22 mouse cellular contexts compared by ENCODE assay signal in the genomic region with DNA sequence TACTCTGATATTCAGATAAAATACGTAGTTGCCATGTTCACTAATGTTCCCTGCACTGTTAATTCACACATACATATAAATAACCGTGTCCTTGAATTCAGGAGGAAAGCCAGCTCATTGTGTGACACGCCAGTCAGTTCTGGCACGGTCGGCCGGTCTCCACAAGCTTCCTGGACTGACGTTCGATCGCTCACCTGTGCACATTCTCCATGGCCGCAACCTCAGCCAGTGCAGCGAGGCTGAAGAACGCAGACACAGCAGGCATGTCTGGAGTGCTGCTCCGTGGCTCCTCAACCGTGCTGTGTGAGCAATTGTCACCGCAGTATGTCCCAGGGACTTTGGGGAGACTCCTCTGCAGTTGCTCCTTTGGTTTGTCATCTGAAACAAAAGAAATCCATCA.
DNase-seq lines count a peak whose midpoint lies in the region; ATAC-seq and TF ChIP-seq lines count a peak whose summit lies in the region.
"Had no signal": no experiment of that assay in that cellular context is flagged by ENCODE, and none has a peak within 500 bp of the region (broad histone marks: within the 10 kb centered on the region; RNA-seq: fewer than 3 reads in every experiment).

No protein-coding gene starts in this region.

- H3K4me1 ChIP-seq in kidney, adult 2 months (ENCODE audit: control insufficient read depth, insufficient read depth, low read length): 0 out of 2 replicates have a peak, but pooled peaks cover 3% of the 10 kb centered on the region
- H3K4me1 ChIP-seq: embryonic facial prominence, embryonic 12.5 days; embryonic facial prominence, embryonic 15.5 days; hindbrain, embryonic 12.5 days had no signal

- no peak for DNase-seq in cerebellum, adult 11-12 months
- peak; percentile 30 to 46 for DNase-seq in cerebellum, postnatal 25 days
- no peak for DNase-seq in cerebellum, postnatal 4 days (ENCODE audit: low spot score in 2 of 2)
- peak; percentile 14 for DNase-seq in kidney, adult 2 months
- no peak for DNase-seq in kidney, adult 11 months
- DNase-seq in kidney, postnatal 4 days: peak; percentile 15 to 34
- DNase-seq in kidney, adult 18-20 months: no peak
- DNase-seq: adrenal gland, postnatal 10 days; adrenal gland, postnatal 36 days; forebrain, postnatal 0 days; gastrocnemius, adult 2 months; gastrocnemius, postnatal 14 days; heart, adult 11 months had no signal

- no peaks in the 10 kb centered on the region for H3K27me3 ChIP-seq in kidney, adult 2 months (replicated peaks; ENCODE audit: control insufficient read depth, insufficient read depth, low read length)
- H3K27me3 ChIP-seq: embryonic facial prominence, embryonic 12.5 days; embryonic facial prominence, embryonic 15.5 days; hindbrain, embryonic 12.5 days; Patski had no signal

- ATAC-seq in cerebellum, adult (ENCODE audit: insufficient number of reproducible peaks, low FRiP score, low TSS enrichment): peak; percentile 56; the same call in 1 of the 2 replicates
- ATAC-seq: forebrain, embryonic 14.5 days; forebrain, postnatal 0 days; hindbrain, postnatal 0 days; inflammation-experienced regulatory T-cells, adult 6 months; intestine, embryonic 16.5 days; Patski had no signal

- H3K27ac ChIP-seq in kidney, adult 2 months (ENCODE audit: insufficient read depth, low read depth, low read length): no peak overlapping the region
- H3K27ac ChIP-seq: embryonic facial prominence, embryonic 12.5 days; embryonic facial prominence, embryonic 15.5 days; gastrocnemius, adult 2 months; hindbrain, embryonic 12.5 days; hindbrain, postnatal 0 days had no signal

- peaks cover 8% of the 10 kb centered on the region for H3K36me3 ChIP-seq in kidney, adult 2 months (ENCODE audit: control insufficient read depth, insufficient read depth, low read length)

- H3K4me3 ChIP-seq in kidney, adult 2 months (ENCODE audit: insufficient read depth, low read depth, low read length): no peak overlapping the region
- H3K4me3 ChIP-seq: embryonic facial prominence, embryonic 12.5 days; embryonic facial prominence, embryonic 15.5 days; gastrocnemius, adult 2 months; hindbrain, embryonic 12.5 days had no signal

- WGBS in kidney, adult 2 months: 66% methylated on average over 15 of the region's 15 CpGs

- TF ChIP-seq CTCF in kidney, adult 2 months (conservative IDR thresholded peaks at IDR 0.05; ENCODE audit: insufficient read depth, insufficient read length, low read depth, low read length): no peak

- TF ChIP-seq POLR2A in kidney, adult 2 months (IDR thresholded peaks at IDR 0.05; ENCODE audit: low read depth, low read length): no peak

Comparison
In these comparisons a context has a peak if more than half of its experiments do, and no peak if none do; other contexts are left out.
1. DNase-seq: peak in cerebellum, postnatal 25 days (2 of 2), kidney, adult 2 months (single experiment) and kidney, postnatal 4 days (2 of 2); none in cerebellum, adult 11-12 months (single experiment), cerebellum, postnatal 4 days (0 of 2), kidney, adult 11 months (single experiment) and kidney, adult 18-20 months (single experiment).